Mouse (Mus musculus) kidney, postnatal 36 days (tissue): Measurements from ENCODE around the gene Triml1.

ENCODE experiments used
- DNase-seq, 2 experiments: peaks; one replicate each; pipeline ENCODE4 v3.0.0; 2021 to 2022; ENCODE audit warnings: mixed read lengths in 2 of 2

Gene Triml1

DNA sequence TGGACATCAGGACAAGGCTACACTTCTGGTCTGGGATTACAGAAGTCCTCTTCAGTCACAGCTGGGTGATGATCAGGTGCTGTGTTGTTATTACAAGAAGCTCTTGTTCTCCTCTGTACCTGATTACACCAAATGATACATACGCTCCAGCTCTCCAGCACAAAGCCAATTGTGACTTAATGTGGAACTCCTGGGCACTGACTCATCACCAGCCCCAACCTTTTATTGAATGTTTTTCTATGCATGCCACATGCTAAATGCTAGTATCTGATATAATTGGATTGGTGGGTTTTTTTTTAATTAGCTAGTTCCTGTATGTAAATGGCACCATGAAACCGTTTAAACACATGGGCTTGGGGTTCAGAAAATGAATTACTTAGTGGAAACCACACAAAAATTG lies at the start of gene Triml1:
Gene Triml1, minus strand, starts transcription at position 101 of the 400 bp plus-strand sequence.
- no peak for DNase-seq

DNA sequence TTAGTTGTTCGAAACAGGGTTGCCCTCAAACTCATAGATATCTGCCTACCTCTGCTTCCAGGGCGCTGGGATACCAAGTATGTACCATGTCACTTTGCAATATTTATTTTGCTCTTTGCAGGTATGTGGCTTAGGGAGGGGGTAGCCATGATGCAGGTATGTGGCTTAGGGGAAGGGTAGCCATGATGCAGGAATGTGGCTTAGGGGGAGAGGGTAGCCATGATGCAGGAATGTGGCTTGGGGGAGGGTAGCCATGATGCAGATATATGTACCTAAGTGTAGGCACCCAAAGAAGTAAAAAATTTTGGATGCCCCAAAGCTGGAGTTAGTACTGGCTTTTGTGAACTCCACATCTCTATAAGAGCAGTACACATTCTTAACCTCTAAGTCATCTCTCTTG lies 41.0 kb upstream of the Triml1 start:
- no peak for DNase-seq

DNA sequence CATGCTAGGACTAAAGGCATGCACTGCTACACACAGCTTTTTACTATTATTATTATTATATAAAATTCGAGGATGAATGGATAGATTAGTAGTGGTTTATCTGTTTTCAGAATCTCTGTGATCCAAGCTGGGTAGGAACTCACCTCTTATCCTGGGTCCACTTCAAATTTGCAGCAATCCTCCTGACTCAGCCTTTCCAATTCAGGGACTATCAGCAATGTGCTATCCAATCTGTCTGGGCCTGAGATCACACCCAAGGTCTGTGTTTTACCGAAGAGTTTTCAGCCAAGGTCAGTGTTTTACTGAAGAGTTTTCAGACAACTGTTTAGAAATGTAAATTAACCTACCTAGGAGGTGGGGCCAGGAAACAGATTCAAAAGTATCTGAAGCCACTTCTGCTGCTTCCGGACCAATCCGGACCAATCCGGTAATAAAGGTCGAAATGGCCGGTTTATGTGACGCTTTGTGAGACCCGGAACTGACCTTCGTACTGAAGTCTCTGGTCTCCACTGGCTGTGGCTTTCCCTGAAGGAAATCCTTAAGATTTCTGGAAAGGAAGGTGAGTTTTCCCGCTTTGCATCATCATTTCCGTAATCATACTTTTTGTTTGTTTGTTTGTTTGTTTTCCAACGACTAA lies 38.9 kb upstream of the Triml1 start, which contains the start of gene Triml2:
Gene Triml2, plus strand, starts transcription at position 488 of the 637 bp plus-strand sequence.
- no peak for DNase-seq

DNA sequence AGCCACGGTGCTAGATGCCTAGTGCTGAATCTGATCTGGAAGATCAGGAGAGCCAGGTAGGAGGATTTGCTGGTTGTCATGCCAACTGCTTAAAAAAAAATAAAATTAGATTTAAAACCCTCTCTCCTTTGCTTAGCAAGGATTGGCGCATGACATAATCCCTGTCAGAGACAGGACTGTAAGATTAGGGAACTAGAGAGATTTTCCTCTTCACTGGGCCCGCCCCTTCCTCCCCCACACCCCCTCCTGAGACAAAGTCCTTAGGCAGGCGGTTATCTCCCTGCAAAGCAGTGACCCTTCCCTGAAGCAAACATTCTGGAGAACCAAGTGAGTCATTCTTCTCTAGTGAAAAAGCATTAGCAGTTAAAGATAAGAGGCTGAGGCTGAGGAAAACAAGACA lies 37.9 kb upstream of the Triml1 start:
- no peak for DNase-seq

DNA sequence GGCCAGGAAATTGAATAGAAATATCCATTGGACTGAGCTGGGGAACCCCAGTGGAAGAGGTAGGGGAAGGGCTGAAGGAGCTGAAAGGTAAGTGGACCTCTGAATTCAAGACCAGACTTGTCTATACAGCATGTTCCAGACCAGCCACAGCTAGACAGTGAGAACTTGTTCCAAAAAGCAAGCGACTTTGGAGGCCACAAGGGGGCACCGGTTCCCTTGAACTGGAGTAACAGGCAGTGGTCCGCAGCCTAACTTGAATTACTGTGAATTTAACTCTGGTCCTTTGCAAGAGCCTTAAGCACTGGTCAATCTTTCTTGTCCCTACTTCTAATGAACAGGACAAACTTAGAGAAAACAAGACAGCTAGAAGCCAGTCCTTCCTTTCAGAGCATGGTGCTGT lies 37.0 kb upstream of the Triml1 start:
- peak; percentile 1 to 68 for DNase-seq

DNA sequence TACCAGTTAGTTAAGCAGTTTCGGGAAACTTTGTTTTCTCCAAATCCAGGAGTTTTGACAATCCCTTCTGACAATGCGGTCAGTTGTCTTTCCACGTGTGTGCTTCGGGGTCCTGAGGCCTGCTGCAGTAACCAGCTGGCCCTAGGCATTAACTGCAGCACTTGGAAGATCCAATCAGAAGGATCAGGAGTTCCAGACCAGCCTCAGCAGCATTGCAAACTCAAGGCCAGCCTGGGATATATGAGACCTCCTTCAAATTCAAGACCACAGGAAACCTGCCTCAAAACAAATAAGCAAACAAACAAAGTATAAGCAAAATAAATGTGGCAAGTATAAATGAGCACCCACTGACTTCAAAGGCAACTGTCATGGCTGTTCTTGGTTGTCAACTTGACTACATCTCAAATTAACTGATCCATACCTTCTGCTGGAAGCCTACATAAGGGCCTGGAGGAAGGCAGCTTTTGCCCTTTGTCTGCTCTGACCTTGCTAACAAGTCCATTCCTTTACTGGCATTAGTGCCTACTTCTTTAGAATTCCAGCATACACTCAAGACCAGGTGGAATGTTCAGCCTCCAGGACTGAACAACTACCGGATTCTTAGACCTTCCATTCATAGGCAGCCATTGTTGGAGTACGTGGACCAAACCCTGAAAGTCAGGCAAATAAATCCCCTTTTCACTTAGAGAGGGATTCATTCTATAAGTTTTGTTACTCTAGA lies 35.6 kb upstream of the Triml1 start:
- DNase-seq: no peak

DNA sequence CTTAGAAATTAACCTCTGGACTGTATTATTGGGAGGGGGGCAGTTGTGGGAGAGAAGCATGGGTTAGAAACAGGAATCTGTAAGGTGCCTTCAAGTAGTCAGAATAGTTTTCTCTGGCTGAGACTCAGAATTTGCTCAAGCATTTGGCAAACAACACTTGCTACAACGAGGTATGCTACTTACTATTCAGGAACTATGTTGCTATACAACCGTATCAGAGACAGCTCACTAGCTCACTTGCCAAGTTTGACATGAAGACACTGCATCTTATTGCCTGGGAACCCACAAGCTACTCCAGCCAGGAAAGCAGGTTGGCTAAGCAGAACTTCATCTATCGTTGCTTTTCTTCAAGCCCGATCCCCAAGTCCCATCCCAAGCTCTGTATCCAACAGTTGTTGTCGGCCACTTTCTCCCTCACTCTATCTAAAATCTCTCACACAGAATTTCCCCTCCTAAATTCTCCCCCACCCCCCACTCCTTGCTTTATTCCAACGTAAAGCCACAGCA lies 28.0 kb upstream of the Triml1 start:
- no peak for DNase-seq

DNA sequence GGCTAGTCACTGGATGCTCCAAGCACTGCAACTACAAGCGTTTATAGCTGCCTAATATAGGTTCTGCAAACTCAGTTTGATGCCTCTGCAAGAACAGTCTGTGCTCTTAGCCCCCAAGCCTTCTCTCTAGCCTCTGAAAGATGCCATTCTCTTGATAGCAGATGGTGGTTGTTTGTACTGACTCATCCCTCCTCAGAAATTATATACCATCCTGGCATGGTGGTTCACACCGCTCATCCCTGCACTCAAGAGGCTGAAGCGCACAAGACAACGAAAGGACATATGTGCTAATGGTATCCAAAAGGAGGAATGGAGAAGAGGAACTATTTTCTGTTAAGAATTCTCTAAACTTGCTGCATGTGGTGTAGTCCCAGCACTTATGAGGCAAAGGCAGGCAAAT lies 26.8 kb upstream of the Triml1 start:
- no peak for DNase-seq

DNA sequence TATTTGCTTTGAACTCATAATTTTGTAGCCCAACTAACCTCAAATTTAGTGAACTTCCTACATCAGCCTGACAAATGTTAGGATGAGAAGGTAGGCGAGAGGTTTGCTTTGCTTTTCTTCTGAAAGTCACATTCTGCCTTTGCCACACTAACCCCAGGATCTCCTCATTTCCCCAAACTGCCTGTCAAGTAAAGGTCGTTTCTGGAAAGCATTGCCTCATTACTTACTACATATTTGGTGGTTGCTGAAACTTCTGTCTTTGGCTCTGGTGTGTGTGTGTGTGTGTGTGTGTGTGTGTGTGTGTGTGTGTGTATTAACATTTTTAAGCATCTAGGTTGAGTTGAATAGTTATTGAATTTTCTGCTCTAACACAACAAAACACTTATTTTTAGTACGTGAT lies 23.2 kb upstream of the Triml1 start:
- DNase-seq: no peak

DNA sequence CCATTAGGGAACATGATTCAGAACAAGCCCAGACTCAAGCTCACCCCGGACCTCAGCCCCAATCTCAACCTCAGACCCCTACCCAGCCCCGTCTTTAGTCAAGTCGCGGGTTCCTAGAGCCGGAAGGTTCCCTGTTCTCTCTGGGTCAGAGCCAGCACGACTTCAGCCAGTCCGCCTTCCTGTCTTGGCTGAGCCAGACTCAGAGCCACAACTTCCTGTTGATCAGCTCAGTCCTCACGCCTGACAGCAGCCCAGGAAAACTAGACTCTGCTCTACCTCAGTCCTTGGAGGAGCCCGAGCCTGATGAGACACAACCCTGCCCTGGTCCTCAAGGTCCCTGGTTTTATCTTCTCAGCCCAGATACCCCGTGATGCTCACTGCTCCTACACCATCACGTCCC lies 22.0 kb upstream of the Triml1 start:
- no peak for DNase-seq

DNA sequence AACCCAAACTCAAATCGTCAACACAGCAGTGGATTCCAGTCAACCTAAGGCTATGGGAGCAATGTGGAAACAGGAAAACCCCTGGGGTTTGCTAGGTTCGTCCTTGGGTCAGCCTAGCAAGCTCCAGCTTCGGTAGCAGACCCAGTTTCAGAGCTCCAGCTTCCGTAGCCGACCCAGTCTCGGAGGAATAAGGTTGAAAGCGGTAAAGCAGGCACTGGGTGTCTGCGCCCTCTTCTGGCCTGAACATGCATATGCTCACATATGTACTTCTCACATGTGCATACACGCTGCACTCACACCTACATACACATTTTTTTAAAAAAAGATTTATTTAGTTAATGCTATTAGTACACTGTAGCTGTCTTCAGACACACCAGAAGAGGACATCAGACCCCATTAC lies 8.0 kb upstream of the Triml1 start:
- DNase-seq: no peak

DNA sequence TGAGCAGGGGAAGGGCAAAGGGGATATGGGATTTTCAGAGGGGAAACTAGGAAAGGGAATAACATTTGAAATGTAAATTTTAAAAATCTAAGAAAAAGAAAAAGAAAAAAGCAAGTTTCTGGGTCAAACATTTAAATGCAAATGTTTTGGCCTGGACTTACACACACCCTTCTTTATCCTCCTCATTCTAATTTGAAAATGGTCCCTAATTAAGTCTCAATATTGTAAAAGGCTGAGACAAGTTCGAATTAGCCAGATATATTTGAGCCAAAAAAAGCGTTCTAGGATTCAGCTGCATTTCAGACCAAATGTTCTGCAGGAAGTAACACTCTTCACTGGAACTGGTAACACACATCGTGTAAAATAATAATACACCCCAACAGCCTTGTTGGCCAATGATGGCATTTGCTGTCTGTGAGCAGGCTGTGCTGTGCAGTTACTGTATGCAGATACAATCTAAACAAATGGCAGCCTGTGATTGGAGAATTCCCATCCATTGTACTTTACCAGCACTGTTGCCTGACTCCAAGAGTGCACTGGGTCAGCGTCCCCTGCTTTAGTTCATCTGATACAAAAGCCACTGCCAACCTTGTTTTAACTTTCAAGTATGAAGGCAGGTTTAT lies 30.0 kb downstream of the Triml1 start:
- no peak for DNase-seq
